Mouse (Mus musculus) megakaryocyte, embryonic 14.5 days (primary cell): Measurements from ENCODE around the gene Dgkg.

Experiments
- FLI1 ChIP-seq: IDR thresholded peaks from 2 replicates; pipeline ENCODE4 v1.6.1; 2012; ENCODE audit warnings: low read length, inconsistent platforms, mixed read lengths
- GATA1 ChIP-seq: IDR thresholded peaks from 3 replicates; pipeline ENCODE4 v1.6.1; 2012; ENCODE audit warnings: mixed read lengths, low read length, inconsistent platforms, borderline replicate concordance

GRCm38 (mm10) chr16:22440269-22440668 lies 216.8 kb downstream of the Dgkg start:
- TF ChIP-seq GATA1 (no peak), FLI1 (no peak)
